Mouse (Mus musculus): ENCODE data around the gene Nlrc5.
"Not testable (repeated sequence)": the region's sequence is repeated elsewhere in the genome, so short reads cannot be mapped to it uniquely, and the experiment has no call there.

The Nlrc5 gene

GRCm38 (mm10) chr8:94418017-94418416 is 16.1 kb upstream of the Nlrc5 start:
- no peak for ATAC-seq (ENCODE audit: low TSS enrichment)

DNA sequence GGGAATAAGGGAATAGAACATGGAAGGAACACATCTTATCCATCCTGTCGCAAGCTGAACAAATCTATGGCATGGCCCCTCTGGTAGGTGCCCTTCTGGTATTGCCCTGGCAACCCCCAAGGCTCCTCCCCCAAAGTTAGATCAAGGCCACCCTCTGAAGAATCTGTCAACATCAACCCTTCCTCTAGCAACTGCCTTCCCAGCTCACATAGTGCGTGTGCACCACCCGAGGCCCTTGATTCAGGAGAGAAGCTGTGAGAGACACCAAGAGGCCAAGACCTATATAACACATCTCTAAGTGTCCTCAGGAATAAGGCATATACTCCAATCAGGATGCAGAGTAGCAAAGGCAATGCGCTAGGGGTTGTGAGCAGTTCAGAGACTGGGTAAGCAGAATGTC is 11.9 kb upstream of the Nlrc5 start:
- no peak for ATAC-seq (ENCODE audit: low TSS enrichment)

- no peak for ATAC-seq (ENCODE audit: low TSS enrichment)
Observed at GRCm38 (mm10) chr8:94427953-94428352, 6.2 kb upstream of the Nlrc5 start.

- no peak for ATAC-seq (ENCODE audit: low TSS enrichment)
Observed at GRCm38 (mm10) chr8:94428420-94428819, 5.7 kb upstream of the Nlrc5 start.

DNA sequence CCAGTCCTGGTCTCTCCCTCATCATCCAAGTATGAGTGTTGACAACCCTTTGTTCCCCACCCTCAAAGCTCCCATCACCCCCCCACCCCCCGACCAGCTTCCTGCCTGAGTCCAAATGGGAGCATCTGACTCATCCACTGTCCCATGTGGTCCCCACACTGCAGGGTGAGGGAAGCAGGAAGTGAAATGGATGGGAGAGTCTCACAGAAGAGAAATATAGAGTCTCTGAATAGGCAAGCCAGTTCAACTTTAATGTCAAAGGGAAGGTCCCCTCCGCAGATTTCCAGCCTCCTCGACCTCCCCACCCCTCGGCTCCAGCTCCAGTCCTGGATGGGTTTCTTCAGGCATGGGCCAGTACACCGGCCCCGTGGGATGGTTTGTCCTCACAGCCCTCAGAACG is 4.8 kb upstream of the Nlrc5 start:
- ATAC-seq (ENCODE audit: low TSS enrichment) = no peak

- no peak for ATAC-seq (ENCODE audit: low TSS enrichment)
Observed at GRCm38 (mm10) chr8:94432212-94432611, 1.9 kb upstream of the Nlrc5 start.

GRCm38 (mm10) chr8:94434958-94435357 is 802 bp downstream of the Nlrc5 start:
- ATAC-seq (ENCODE audit: low TSS enrichment) = no peak

DNA sequence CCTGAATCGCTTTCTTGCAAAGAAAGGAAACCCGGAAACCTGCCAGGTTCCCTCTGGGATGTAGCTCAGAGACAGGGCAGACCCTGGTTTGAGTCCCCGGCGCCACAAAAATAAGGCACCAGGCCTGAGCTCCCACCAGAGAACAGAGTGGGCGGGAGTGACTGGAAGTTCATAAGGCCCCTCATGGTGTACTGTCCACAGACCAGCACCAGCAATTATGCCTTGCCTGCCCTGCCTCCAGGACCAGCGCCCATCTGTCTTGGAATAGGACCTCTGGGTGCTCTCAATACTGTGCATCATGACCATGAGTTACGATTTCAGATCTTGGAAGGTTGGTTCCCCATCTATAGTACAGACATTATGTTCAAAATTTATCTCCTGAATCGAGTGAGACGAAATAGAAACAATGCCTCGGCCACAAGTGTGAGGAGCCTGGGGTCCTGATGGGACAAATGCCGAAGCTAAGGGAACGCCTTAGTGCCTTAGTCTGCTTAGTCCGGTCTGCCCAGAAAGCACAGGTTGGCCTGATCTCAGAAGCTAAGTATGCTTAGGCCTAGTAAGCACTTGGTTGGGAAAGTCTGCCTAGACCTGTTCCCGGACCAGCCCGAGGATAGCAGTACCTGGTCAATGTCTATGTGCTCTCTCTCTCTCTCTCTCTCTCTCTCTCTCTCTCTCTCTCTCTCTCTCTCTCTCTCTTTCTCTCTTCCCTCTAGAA is 1.4 kb downstream of the Nlrc5 start:
- ATAC-seq (ENCODE audit: low TSS enrichment) = no peak

DNA sequence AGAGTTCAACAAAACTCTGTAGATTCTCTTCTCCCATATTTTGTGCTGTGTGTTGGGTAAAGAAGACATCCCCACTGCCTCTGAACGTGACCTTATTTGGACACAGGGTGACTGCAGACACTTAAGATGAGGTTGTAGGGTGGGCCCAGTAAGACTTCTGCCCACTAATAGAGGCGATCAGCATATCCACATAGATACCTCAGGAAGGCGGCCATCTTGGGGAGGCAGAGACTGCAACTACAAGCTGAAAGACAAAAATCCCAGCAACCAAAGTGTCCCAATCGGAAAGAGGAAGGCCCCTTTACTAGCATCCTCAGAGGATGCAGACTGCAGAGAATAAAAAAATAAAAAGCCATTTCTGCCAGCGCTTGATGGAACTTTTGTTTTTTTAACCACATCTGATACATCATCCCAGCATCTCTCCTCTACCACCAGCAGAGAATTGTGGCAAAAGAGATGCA is 2.0 kb downstream of the Nlrc5 start:
- ATAC-seq (ENCODE audit: low TSS enrichment) = no peak

DNA sequence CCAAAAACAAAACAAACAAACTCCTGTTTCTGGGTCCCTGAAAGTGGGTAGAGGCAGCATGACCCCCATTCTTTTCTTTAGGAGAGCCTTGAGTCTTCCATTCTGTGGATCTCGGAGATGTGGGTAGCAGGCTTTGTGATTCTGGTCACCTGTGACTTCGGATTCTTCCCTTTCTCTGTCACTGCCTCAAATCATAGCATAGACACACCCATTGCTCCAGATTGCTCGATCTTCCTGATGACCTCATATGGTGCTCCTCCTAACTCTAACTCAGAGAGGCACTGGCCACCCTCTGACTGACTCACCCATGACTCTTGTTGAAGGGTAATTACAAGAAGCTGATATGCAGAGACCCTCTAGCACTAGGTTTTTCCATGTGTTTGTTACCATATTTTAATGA is 2.7 kb downstream of the Nlrc5 start:
- no peak for ATAC-seq (ENCODE audit: low TSS enrichment)

GRCm38 (mm10) chr8:94438659-94439058 is 4.5 kb downstream of the Nlrc5 start:
- ATAC-seq (ENCODE audit: low TSS enrichment) = no peak

GRCm38 (mm10) chr8:94439691-94440090 is 5.5 kb downstream of the Nlrc5 start:
- ATAC-seq (ENCODE audit: low TSS enrichment) = no peak

GRCm38 (mm10) chr8:94440389-94440788 is 6.2 kb downstream of the Nlrc5 start:
- no peak for ATAC-seq (ENCODE audit: low TSS enrichment)

DNA sequence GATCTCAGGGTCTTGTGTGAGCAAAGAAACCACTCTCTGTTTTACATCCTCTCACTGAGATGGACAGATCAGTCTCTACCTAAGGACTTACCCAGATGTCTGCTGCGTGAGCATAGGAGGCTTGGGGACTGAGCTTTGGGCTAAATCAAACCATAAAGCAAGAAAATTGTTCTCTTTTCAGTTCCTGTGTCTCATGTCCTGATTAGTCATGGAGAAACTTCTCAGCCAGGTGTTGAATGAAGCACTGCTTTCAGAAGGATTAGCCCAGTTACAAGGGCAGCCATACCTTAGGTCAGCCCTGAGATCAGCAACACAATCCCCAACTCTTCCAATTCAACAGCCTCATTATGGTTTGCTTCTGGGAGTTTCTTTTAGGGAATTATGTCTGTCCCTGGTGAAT is 7.5 kb downstream of the Nlrc5 start:
- ATAC-seq (ENCODE audit: low TSS enrichment) = no peak

- ATAC-seq (ENCODE audit: low TSS enrichment) = no peak
Observed at GRCm38 (mm10) chr8:94443153-94443552, 9.0 kb downstream of the Nlrc5 start.

- peak; percentile 70 for ATAC-seq (ENCODE audit: low TSS enrichment)
Observed at GRCm38 (mm10) chr8:94444480-94444879, 10.3 kb downstream of the Nlrc5 start.

DNA sequence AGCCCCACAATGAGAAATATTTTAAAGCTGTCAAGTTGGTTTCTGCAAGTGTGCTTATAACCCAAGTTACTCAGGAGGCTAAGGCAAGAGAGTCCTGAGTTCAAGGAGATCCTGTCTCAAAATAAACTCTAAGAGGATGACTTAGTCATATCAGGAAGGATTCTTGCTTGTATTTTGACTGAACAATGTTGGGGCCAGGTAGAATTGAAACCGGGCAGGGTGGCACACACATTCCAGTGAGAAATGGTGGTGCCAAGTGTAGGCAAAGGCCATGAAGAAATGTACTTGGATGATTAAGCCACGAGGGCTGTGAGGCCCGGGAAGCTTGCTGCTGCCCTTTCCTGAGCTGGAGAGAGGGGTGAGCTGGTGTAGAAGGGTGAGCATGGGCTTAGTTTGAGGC is 13.0 kb downstream of the Nlrc5 start:
- ATAC-seq (ENCODE audit: low TSS enrichment) = no peak

GRCm38 (mm10) chr8:94447583-94448324 is 13.6 kb downstream of the Nlrc5 start:
- no peak for ATAC-seq (ENCODE audit: low TSS enrichment)

GRCm38 (mm10) chr8:94452991-94453390 is 18.8 kb downstream of the Nlrc5 start:
- ATAC-seq (ENCODE audit: low TSS enrichment) = not testable (repeated sequence)

DNA sequence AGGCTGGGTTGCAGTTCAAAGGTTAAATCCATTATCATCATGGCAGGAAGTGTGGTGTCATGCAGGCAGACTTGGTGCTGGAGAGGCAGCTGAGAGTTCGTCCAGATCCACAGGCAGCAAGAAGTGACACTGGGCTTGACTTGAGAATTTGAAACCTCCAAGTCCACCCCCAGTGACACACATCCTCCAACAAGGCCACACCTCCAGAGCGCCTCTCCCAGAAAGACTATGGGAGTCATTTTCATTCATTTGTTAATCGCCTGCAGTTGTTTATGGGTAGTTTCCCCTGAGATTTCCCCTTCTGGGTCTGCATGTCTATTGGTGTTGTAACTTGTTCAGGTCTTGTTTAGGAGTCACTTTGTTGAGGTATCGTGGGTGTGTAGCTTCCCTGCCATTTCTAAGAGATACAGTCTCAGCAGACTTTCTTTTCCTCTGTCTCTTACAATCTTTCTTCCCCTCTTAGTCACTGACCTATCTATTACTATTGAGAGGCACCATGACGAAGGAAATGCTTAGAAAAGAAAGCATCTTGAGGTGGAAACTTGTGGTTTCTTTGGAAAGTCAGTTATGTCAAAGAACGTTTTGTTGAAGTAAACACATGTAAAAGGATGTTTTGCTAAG is 19.8 kb downstream of the Nlrc5 start:
- ATAC-seq (ENCODE audit: low TSS enrichment) = no peak

DNA sequence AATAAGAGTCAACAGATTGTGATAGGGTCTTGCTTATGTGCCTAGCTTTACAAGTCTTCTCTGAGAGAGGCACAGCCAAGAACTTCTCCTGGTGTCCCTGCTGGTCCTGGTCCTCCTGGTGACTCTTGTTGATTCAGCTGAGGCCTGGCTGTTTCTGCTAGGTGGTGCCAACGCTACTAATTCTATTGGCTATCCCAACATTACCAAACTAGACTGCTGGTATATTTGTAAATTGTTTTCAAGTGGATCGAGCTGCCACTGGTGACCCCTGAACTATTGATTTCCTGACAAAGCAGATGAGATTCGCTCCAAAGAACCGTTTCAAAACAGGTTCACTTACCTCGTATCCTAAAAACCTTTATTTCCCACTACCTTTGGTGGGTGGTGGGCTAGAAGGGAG is 20.7 kb downstream of the Nlrc5 start:
- no peak for ATAC-seq (ENCODE audit: low TSS enrichment)

GRCm38 (mm10) chr8:94456071-94456470 is 21.9 kb downstream of the Nlrc5 start:
- no peak for ATAC-seq (ENCODE audit: low TSS enrichment)

DNA sequence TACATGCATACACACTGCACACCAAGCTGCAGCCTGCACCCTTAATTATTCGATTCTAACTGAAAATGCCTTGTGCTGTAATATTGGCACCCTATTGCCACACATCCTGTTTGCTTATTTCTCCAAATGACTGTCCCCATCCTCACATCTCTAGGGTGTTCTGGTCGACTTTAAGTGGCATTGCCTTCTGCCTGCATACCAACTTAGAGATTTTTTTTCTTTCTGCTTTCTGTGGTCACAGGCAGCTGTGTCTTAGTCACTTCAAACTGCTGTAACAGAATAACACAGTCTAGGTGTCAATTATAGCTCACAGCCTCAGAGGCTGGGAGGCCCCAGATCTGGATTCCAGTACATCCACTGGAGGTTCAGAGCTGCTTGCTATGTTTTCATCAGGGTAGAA is 24.4 kb downstream of the Nlrc5 start:
- ATAC-seq (ENCODE audit: low TSS enrichment) = no peak
